Mouse (Mus musculus): ENCODE results near the gene Kctd11. TPM values are rescaled to one million over a fixed set of nuclear protein-coding genes. Genes with fewer than 3 reads are reported as not detected.

Gene Kctd11
- total and polyA plus RNA-seq, 3 experiments = 2.3 to 2.9 (median 2.6) TPM

DNA sequence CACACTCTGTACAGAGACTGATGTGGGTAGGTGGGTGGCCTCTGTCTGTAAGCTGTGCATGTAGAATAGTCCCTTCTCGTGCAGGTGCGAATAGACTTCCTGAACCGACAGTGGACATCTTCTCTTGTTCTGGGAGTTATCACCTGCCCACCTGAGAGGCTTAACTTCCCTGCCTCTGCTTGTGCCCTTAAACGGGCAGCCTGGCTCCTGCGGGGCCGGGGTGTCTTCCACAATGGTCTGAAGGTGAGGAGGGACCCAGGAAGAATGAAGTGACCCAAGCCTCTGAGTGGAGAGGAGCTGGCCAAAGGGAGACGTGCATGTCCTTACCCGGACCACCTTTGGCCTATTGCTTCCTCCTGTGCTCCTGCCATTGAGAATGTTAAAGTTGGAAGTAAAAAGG, 29.0 kb upstream of the Kctd11 start:
- H3K4me1 ChIP-seq (ENCODE audit: control insufficient read depth, insufficient read depth, low read length) = peaks cover 7% of the 10 kb centered on the region; the same call in 1 of the 2 replicates
- no peaks in the 10 kb centered on the region for H3K27me3 ChIP-seq (ENCODE audit: control insufficient read depth, insufficient read depth, low read length)
- 91% methylated on average over 8 of the region's 8 CpGs for WGBS
- peaks cover 3% of the 10 kb centered on the region; the same call in 1 of the 2 replicates for H3K79me2 ChIP-seq (replicated peaks; ENCODE audit: control insufficient read depth, insufficient read depth, low read length)
- H3K36me3 ChIP-seq (ENCODE audit: control insufficient read depth, insufficient read depth, low read length) = peaks cover under 1% of the 10 kb centered on the region; the same call in 1 of the 2 replicates
- no peak overlapping the region for H3K27ac ChIP-seq
- H3K9ac ChIP-seq (ENCODE audit: low read depth, low read length) = no peak overlapping the region
- no peak for DNase-seq
- TF ChIP-seq EP300 (IDR thresholded peaks at IDR 0.05; ENCODE audit: insufficient read depth, low read depth, low read length) = no peak
- no peak for TF ChIP-seq CTCF (IDR thresholded peaks at IDR 0.05)
- TF ChIP-seq POLR2A (IDR thresholded peaks at IDR 0.05; ENCODE audit: insufficient read depth, low read depth, low read length) = no peak
- no peak overlapping the region for H3K4me3 ChIP-seq
- intact Hi-C loops (cut with DNase I) = no loop called here

DNA sequence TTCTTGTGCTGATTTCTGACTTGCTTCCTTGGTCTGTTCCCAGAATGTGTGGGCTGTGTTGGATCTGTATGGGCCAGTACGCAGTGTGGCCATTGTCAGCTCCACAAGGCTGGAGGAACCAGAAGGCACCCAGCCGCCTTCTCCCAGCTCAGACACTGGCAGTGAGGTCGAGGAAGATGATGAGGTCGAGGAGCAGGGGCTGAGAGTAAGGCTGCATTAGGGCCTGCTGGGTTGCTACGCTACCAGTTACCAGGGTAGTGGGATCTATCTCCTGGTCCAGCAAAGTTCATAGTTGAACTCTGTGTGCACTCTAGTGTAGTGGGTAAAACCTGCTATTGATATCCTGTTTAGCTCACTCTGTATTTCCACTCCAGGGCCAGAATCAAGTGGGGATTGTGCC, 28.0 kb upstream of the Kctd11 start:
- WGBS = 89% methylated on average over 5 of the region's 5 CpGs
- Histone ChIP-seq H3K79me2 (replicated peaks; ENCODE audit: control insufficient read depth, insufficient read depth, low read length) (0 out of 2 replicates have a peak, but pooled peaks cover under 1% of the 10 kb centered on the region), H3K27me3 (ENCODE audit: control insufficient read depth, insufficient read depth, low read length) (no peaks in the 10 kb centered on the region), H3K27ac (no peak overlapping the region), H3K36me3 (ENCODE audit: control insufficient read depth, insufficient read depth, low read length) (no peaks in the 10 kb centered on the region), H3K4me3 (no peak overlapping the region), H3K4me1 (ENCODE audit: control insufficient read depth, insufficient read depth, low read length) (peaks cover 2% of the 10 kb centered on the region; the same call in 1 of the 2 replicates), H3K9ac (ENCODE audit: low read depth, low read length) (no peak overlapping the region)
- DNase-seq = no peak
- intact Hi-C loops (cut with DNase I) = no loop called here
- TF ChIP-seq POLR2A (IDR thresholded peaks at IDR 0.05; ENCODE audit: insufficient read depth, low read depth, low read length) (no peak), EP300 (IDR thresholded peaks at IDR 0.05; ENCODE audit: insufficient read depth, low read depth, low read length) (no peak), CTCF (IDR thresholded peaks at IDR 0.05) (no peak)

DNA sequence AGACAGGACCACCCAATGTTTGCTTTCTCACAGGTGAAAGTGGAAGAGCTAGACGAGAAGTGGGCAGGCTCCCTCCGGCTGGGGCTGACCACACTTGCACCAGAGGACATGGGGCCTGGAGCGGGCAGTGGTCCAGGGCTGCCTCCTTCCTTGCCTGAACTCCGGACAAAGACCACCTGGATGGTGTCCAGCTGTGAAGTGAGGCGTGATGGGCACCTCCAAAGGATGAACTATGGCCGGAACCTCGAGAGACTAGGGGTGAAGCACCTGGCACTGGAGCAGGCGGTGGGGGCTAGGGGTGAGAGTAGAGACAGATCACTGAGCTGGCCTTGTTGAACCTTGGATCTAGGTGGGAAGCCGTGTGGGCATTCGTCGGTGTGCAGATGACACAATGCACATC, 27.4 kb upstream of the Kctd11 start:
- intact Hi-C loops (cut with DNase I) = no loop called here
- H3K4me1 ChIP-seq (ENCODE audit: control insufficient read depth, insufficient read depth, low read length) = peaks cover 2% of the 10 kb centered on the region; the same call in 1 of the 2 replicates

DNA sequence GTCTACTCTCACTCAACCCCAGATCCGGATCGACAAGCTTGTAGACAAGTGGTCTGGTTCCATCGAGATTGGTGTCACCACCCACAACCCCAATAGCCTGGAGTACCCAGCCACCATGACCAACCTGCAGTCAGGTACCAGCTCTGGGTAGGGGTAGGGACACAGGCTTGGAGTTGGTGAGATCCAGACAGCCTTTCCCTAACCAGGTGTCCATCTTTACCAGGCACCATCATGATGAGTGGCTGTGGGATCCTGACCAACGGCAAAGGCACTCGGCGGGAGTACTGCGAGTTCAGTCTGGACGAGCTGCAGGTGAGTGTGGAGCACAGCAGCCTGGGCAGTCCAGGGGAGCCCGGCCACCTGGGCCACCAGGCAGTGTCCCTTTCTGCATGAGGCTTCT, 23.1 kb upstream of the Kctd11 start:
- Histone ChIP-seq H3K4me3 (no peak overlapping the region), H3K4me1 (ENCODE audit: control insufficient read depth, insufficient read depth, low read length) (peaks cover 3% of the 10 kb centered on the region; the same call in 1 of the 2 replicates), H3K36me3 (ENCODE audit: control insufficient read depth, insufficient read depth, low read length) (no peaks in the 10 kb centered on the region), H3K79me2 (replicated peaks; ENCODE audit: control insufficient read depth, insufficient read depth, low read length) (no peaks in the 10 kb centered on the region), H3K27me3 (ENCODE audit: control insufficient read depth, insufficient read depth, low read length) (no peaks in the 10 kb centered on the region), H3K9ac (ENCODE audit: low read depth, low read length) (no peak overlapping the region), H3K27ac (no peak overlapping the region)
- intact Hi-C loops (cut with DNase I) = no loop called here
- TF ChIP-seq POLR2A (IDR thresholded peaks at IDR 0.05; ENCODE audit: insufficient read depth, low read depth, low read length) (no peak), CTCF (IDR thresholded peaks at IDR 0.05) (no peak), EP300 (IDR thresholded peaks at IDR 0.05; ENCODE audit: insufficient read depth, low read depth, low read length) (no peak)
- DNase-seq = peak in 1 of 2 experiments; percentile 2
- 94% methylated on average over 9 of the region's 9 CpGs for WGBS

More for the DNA sequence above, 27.4 kb upstream of the Kctd11 start:
- Histone ChIP-seq H3K4me3 (no peak overlapping the region), H3K36me3 (ENCODE audit: control insufficient read depth, insufficient read depth, low read length) (no peaks in the 10 kb centered on the region), H3K27ac (no peak overlapping the region), H3K79me2 (replicated peaks; ENCODE audit: control insufficient read depth, insufficient read depth, low read length) (no peaks in the 10 kb centered on the region), H3K9ac (ENCODE audit: low read depth, low read length) (no peak overlapping the region), H3K27me3 (ENCODE audit: control insufficient read depth, insufficient read depth, low read length) (no peaks in the 10 kb centered on the region)
- TF ChIP-seq EP300 (IDR thresholded peaks at IDR 0.05; ENCODE audit: insufficient read depth, low read depth, low read length) (no peak), POLR2A (IDR thresholded peaks at IDR 0.05; ENCODE audit: insufficient read depth, low read depth, low read length) (no peak), CTCF (IDR thresholded peaks at IDR 0.05) (no peak)
- no peak for DNase-seq
- WGBS = 91% methylated on average over 11 of the region's 11 CpGs

DNA sequence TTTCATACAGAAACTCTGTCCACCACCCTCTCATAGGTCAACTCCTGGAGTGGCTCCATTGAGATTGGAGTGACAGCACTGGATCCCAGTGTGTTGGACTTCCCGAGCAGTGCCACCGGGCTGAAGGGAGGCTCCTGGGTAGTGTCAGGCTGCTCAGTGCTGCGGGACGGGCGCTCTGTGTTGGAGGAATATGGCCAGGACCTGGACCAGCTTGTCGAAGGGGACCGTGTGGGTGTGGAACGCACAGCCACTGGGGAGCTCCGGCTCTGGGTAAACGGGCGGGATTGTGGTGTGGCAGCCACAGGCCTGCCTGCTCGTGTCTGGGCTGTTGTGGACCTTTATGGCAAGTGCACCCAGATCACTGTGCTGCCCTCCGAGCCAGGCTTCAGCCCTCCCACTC, 21.8 kb upstream of the Kctd11 start:
- 77% methylated on average over 13 of the region's 13 CpGs for WGBS
- TF ChIP-seq POLR2A (IDR thresholded peaks at IDR 0.05; ENCODE audit: insufficient read depth, low read depth, low read length) (no peak), CTCF (IDR thresholded peaks at IDR 0.05) (no peak), EP300 (IDR thresholded peaks at IDR 0.05; ENCODE audit: insufficient read depth, low read depth, low read length) (no peak)
- Histone ChIP-seq H3K4me1 (ENCODE audit: control insufficient read depth, insufficient read depth, low read length) (peaks cover 3% of the 10 kb centered on the region; the same call in 1 of the 2 replicates), H3K27ac (no peak overlapping the region), H3K4me3 (no peak overlapping the region), H3K9ac (ENCODE audit: low read depth, low read length) (no peak overlapping the region), H3K79me2 (replicated peaks; ENCODE audit: control insufficient read depth, insufficient read depth, low read length) (no peaks in the 10 kb centered on the region), H3K36me3 (ENCODE audit: control insufficient read depth, insufficient read depth, low read length) (no peaks in the 10 kb centered on the region), H3K27me3 (ENCODE audit: control insufficient read depth, insufficient read depth, low read length) (no peaks in the 10 kb centered on the region)
- DNase-seq = no peak
- intact Hi-C loops (cut with DNase I) = loop anchor here (1.0 kb wide), 1 partner anchor 10 kb away; the partner anchor contains the start of gene Gps2

DNA sequence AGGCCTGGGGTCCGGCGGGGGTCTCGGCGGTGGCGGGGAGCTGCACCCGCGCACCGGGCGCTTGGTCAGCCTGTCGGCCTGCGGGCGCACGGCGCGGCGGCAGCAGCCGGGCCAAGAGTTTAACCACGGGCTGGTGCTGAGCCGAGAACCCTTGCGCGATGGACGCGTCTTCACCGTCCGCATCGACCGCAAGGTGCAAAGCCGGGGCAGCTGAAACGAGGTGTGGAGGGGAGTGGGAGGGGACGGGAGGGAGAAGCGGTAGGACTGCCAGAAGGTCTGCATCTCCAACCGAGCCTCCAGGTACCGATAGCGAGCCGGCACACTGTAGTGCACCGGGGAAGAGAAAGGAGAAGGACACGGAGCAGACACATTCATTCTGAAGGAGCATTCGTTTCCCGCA, 20.8 kb upstream of the Kctd11 start:
- under 1% methylated on average over 38 of the region's 39 CpGs for WGBS
- DNase-seq = no peak
- Histone ChIP-seq H3K4me1 (ENCODE audit: control insufficient read depth, insufficient read depth, low read length) (peaks cover 3% of the 10 kb centered on the region; the same call in 1 of the 2 replicates), H3K79me2 (replicated peaks; ENCODE audit: control insufficient read depth, insufficient read depth, low read length) (no peaks in the 10 kb centered on the region), H3K36me3 (ENCODE audit: control insufficient read depth, insufficient read depth, low read length) (no peaks in the 10 kb centered on the region), H3K27ac (peak overlapping the region; percentile 98), H3K9ac (ENCODE audit: low read depth, low read length) (peak overlapping the region; percentile 82), H3K4me3 (peak overlapping the region; percentile 83), H3K27me3 (ENCODE audit: control insufficient read depth, insufficient read depth, low read length) (no peaks in the 10 kb centered on the region)
- intact Hi-C loops (cut with DNase I) = loop anchor here (1.0 kb wide), 1 partner anchor 11 kb away; the partner anchor contains the start of gene Gps2
- TF ChIP-seq CTCF (IDR thresholded peaks at IDR 0.05) (no peak), POLR2A (IDR thresholded peaks at IDR 0.05; ENCODE audit: insufficient read depth, low read depth, low read length) (no peak), EP300 (IDR thresholded peaks at IDR 0.05; ENCODE audit: insufficient read depth, low read depth, low read length) (no peak)
